Mouse (Mus musculus) thymus, adult 2 months (tissue): ENCODE data around the gene Auts2.

Experiments
- CTCF ChIP-seq: fragments of 200-500 bp; IDR thresholded peaks from 2 replicates; pipeline ENCODE4 v1.5.1; 2012; ENCODE audit warnings: mild to moderate bottlenecking, control low read depth, low read length, moderate library complexity, borderline replicate concordance; ENCODE audit not compliant: control insufficient read depth, poor library complexity, insufficient read depth; ENCODE audit errors: extremely low read depth
- POLR2A ChIP-seq: fragments of 200-500 bp; IDR thresholded peaks from 2 replicates; pipeline ENCODE4 v1.6.1; 2012; ENCODE audit warnings: mild to moderate bottlenecking, low read length, control low read depth, moderate library complexity; ENCODE audit not compliant: control insufficient read depth, poor library complexity, insufficient read depth; ENCODE audit errors: extremely low read depth

DNA sequence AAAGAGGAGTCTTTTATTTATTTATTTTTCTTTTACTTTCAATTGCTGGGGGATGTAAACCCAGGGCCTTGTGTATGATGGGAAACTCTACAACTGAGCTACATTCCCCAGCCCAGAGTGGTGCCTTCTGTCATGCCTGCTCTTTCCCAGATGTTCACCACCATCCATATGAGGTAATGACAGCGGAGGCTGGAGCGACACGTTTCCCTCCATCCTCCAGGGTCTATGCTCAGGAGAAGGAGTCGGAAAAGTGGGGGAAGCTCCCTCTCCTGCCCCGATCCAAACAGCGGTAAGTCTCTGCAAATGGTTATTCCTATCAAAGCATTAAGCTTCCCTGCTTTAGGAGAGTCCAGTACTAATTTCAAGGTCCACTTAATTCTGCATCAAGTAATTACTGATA is 768.4 kb downstream of the Auts2 start:
- TF ChIP-seq POLR2A: no peak
- no peak for TF ChIP-seq CTCF
